Comparison of ENCODE assay signal across 34 mouse cellular contexts in genomic region chr4:41037942-41038341, GRCm38 (mm10). TPM values are rescaled to one million over a fixed set of nuclear protein-coding genes. Genes with fewer than 3 reads are reported as not detected.
A peak's percentile ranks its signal among the peaks of the same experiment; 100 is the strongest.
DNase-seq lines count a peak whose midpoint lies in the region; TF ChIP-seq lines count a peak whose summit lies in the region.
"Had no signal": no experiment of that assay in that cellular context is flagged by ENCODE, and none has a peak within 500 bp of the region (broad histone marks: within the 10 kb centered on the region; RNA-seq: fewer than 3 reads in every experiment).

No protein-coding gene starts in this region.

- WGBS in kidney, adult 2 months, result 41% methylated on average over 3 of the region's 3 CpGs
- WGBS in small intestine, adult 2 months, result 32% methylated on average over 3 of the region's 3 CpGs

- no peak for TF ChIP-seq POLR2A in kidney, adult 2 months (IDR thresholded peaks at IDR 0.05; ENCODE audit: low read depth, low read length)
- TF ChIP-seq POLR2A in small intestine, adult 2 months (IDR thresholded peaks at IDR 0.05; ENCODE audit: low read depth, low read length), result no peak

- peak; percentile 66 to 86 for DNase-seq in adrenal gland, adult (ENCODE audit: inconsistent age in 2 of 2, low spot score in 1 of 2)
- DNase-seq in adrenal gland, postnatal 4 days (ENCODE audit: low spot score in 2 of 2), result no peak
- peak; percentile 80 for DNase-seq in kidney, adult 2 months
- DNase-seq in kidney, postnatal 14 days, result no peak
- DNase-seq in adrenal gland, postnatal 10 days, result peak; percentile 60
- no peak for DNase-seq in left cerebral cortex, adult 9 months (ENCODE audit: low spot score in 2 of 2)
- no peak for DNase-seq in cerebellum, adult 8-10 months
- DNase-seq: cerebellum, adult 11-12 months; cerebellum, postnatal 14 days; forebrain, postnatal 0 days; heart, postnatal 36 days; layer of hippocampus, adult 9-11 months; liver; lung, adult 2 months; lung, postnatal 10 days; retina, postnatal 1 day; right cerebral cortex, postnatal 14 days; thymus, postnatal 25 days had no signal

- H3K27ac ChIP-seq in kidney, adult 2 months (ENCODE audit: insufficient read depth, low read depth, low read length), result no peak overlapping the region
- peak overlapping the region; percentile 43; the same call in 1 of the 2 replicates for H3K27ac ChIP-seq in small intestine, adult 2 months (ENCODE audit: insufficient read depth, low read depth, low read length)
- H3K27ac ChIP-seq: embryonic facial prominence, embryonic 15.5 days; forebrain, embryonic 12.5 days; heart, embryonic 15.5 days; hindbrain, embryonic 12.5 days; hindbrain, postnatal 0 days; intestine, embryonic 15.5 days; liver, embryonic 14.5 days; macrophage; midbrain, embryonic 13.5 days; stomach, embryonic 15.5 days had no signal

- no peaks in the 10 kb centered on the region for H3K36me3 ChIP-seq in kidney, adult 2 months (ENCODE audit: control insufficient read depth, insufficient read depth, low read length)
- H3K36me3 ChIP-seq in small intestine, adult 2 months (ENCODE audit: control insufficient read depth, insufficient read depth, low read length), result no peaks in the 10 kb centered on the region
- H3K36me3 ChIP-seq: embryonic facial prominence, embryonic 15.5 days; forebrain, embryonic 12.5 days; heart, embryonic 15.5 days; hindbrain, embryonic 12.5 days; intestine, embryonic 15.5 days; midbrain, embryonic 13.5 days; stomach, embryonic 15.5 days had no signal

- H3K4me3 ChIP-seq in kidney, adult 2 months (ENCODE audit: insufficient read depth, low read depth, low read length), result no peak overlapping the region
- no peak overlapping the region for H3K4me3 ChIP-seq in small intestine, adult 2 months (ENCODE audit: low read depth, low read length)
- H3K4me3 ChIP-seq: embryonic facial prominence, embryonic 15.5 days; forebrain, embryonic 12.5 days; heart, embryonic 15.5 days; hindbrain, embryonic 12.5 days; intestine, embryonic 15.5 days; midbrain, embryonic 13.5 days; stomach, embryonic 15.5 days had no signal

- no peaks in the 10 kb centered on the region; the same call in 1 of the 2 replicates for H3K4me1 ChIP-seq in kidney, adult 2 months (ENCODE audit: control insufficient read depth, insufficient read depth, low read length)
- H3K4me1 ChIP-seq in small intestine, adult 2 months (ENCODE audit: control insufficient read depth, insufficient read depth, insufficient read length, low read length), result peaks cover 2% of the 10 kb centered on the region; the same call in 1 of the 2 replicates
- H3K4me1 ChIP-seq: embryonic facial prominence, embryonic 15.5 days; forebrain, embryonic 12.5 days; hindbrain, embryonic 12.5 days; intestine, embryonic 15.5 days; midbrain, embryonic 13.5 days had no signal

- no peaks in the 10 kb centered on the region for H3K27me3 ChIP-seq in kidney, adult 2 months (replicated peaks; ENCODE audit: control insufficient read depth, insufficient read depth, low read length)
- H3K27me3 ChIP-seq in small intestine, adult 2 months (ENCODE audit: control insufficient read depth, insufficient read depth, low read length), result no peaks in the 10 kb centered on the region
- H3K27me3 ChIP-seq: embryonic facial prominence, embryonic 15.5 days; forebrain, embryonic 12.5 days; heart, embryonic 15.5 days; hindbrain, embryonic 12.5 days; intestine, embryonic 15.5 days; midbrain, embryonic 13.5 days; stomach, embryonic 15.5 days had no signal

- no peak for TF ChIP-seq CTCF in kidney, adult 2 months (conservative IDR thresholded peaks at IDR 0.05; ENCODE audit: insufficient read depth, insufficient read length, low read depth, low read length)
- TF ChIP-seq CTCF in small intestine, adult 2 months (IDR thresholded peaks at IDR 0.05; ENCODE audit: extremely low read depth, insufficient read length, insufficient replicate concordance, low read depth, low read length), result no peak

RNA-seq across cellular contexts. Expression of gene Aqp7, which starts 10.0 kb away (rescaled TPM):
- 10 to 100 TPM; 14.9 to 21.6 TPM for total RNA-seq in adrenal gland, postnatal 4 days (2021)
- polyA plus RNA-seq in kidney, adult 2 months (2012; rRNA removed), result 30.1 and 30.6 TPM in 2 replicates
- 10 to 100 TPM; 71.9 to 79.4 TPM for total RNA-seq in adrenal gland, postnatal 10 days (2021)
- polyA plus RNA-seq in small intestine, adult 2 months (2012; rRNA removed), result 7.3 and 21.5 TPM in 2 replicates
- total RNA-seq: forebrain, postnatal 0 days; hindbrain, postnatal 0 days; left cerebral cortex, postnatal 14 days; megakaryocyte-erythroid progenitor cell, adult 5-6 weeks had no signal
- polyA plus RNA-seq: cortical plate, adult 2 months; forebrain, embryonic 12.5 days; forebrain, postnatal 0 days; hindbrain, embryonic 12.5 days; limb, embryonic 11.5 days; macrophage; midbrain, embryonic 13.5 days; neural tube, embryonic 14.5 days had no signal

Comparison
In these comparisons a context has a peak if more than half of its experiments do, and no peak if none do; other contexts are left out.
1. DNase-seq: peak in adrenal gland, adult (2 of 2), kidney, adult 2 months (single experiment) and adrenal gland, postnatal 10 days (single experiment); none in adrenal gland, postnatal 4 days (0 of 2), kidney, postnatal 14 days (single experiment), left cerebral cortex, adult 9 months (0 of 2) and cerebellum, adult 8-10 months (single experiment).